Mouse (Mus musculus) bone marrow macrophage, adult 2 months (primary cell): ENCODE data around the gene Lhfpl4. TPM values are rescaled to one million over a fixed set of nuclear protein-coding genes. Genes with fewer than 3 reads are reported as not detected.

ENCODE experiments used
- H3K27ac ChIP-seq: 2 replicates; pipeline ENCODE4 v1.5.1; 2012; ENCODE audit warnings: low read depth, low read length; ENCODE audit not compliant: insufficient read depth
- H3K4me1 ChIP-seq: 2 replicates; pipeline ENCODE4 v1.6.1; 2012; ENCODE audit warnings: low read length; ENCODE audit not compliant: control insufficient read depth, insufficient read depth
- H3K4me3 ChIP-seq: 2 replicates; pipeline ENCODE4 v1.5.1; 2012; ENCODE audit warnings: mild to moderate bottlenecking, low read length, moderate library complexity; ENCODE audit not compliant: insufficient read depth
- CTCF ChIP-seq: IDR thresholded peaks from 2 replicates; pipeline ENCODE4 v1.5.1; 2012; ENCODE audit warnings: low read depth, mild to moderate bottlenecking, low read length, moderate library complexity
- POLR2A ChIP-seq: IDR thresholded peaks from 2 replicates; pipeline ENCODE4 v1.6.1; 2012; ENCODE audit warnings: mild to moderate bottlenecking, low read depth, low read length, borderline replicate concordance
- polyA plus RNA-seq: library from polyadenylated mRNA; stranded (reverse); fragments of >200 nt; gene quantifications from 2 replicates; pipeline ENCODE4 v1.2.4, GENCODE M21; 2012; ENCODE audit not compliant: missing spikeins, insufficient read depth, insufficient read length

Lhfpl4 gene
- polyA plus RNA-seq, 1 experiment, result not detected

- Histone ChIP-seq H3K27ac (no peak overlapping the region), H3K4me3 (no peak overlapping the region), H3K4me1 (no peaks in the 10 kb centered on the region)
- TF ChIP-seq CTCF (no peak), POLR2A (no peak)
Observed at GRCm38 (mm10) chr6:113170651-113171050, 24.5 kb downstream of the Lhfpl4 start.

GRCm38 (mm10) chr6:113169852-113170251 is 25.3 kb downstream of the Lhfpl4 start:
- TF ChIP-seq CTCF, result no peak
- Histone ChIP-seq H3K27ac (no peak overlapping the region), H3K4me1 (no peaks in the 10 kb centered on the region), H3K4me3 (no peak overlapping the region)

- H3K4me3 ChIP-seq, result no peak overlapping the region
- TF ChIP-seq POLR2A (no peak), CTCF (no peak)
Observed at GRCm38 (mm10) chr6:113168316-113168975, 26.7 kb downstream of the Lhfpl4 start.

GRCm38 (mm10) chr6:113166661-113167251 is 28.4 kb downstream of the Lhfpl4 start:
- H3K4me1 ChIP-seq, result no peaks in the 10 kb centered on the region
- no peak overlapping the region for H3K27ac ChIP-seq
- TF ChIP-seq CTCF (no peak), POLR2A (no peak)
- no peak overlapping the region for H3K4me3 ChIP-seq

More at GRCm38 (mm10) chr6:113168316-113168975, 26.7 kb downstream of the Lhfpl4 start:
- Histone ChIP-seq H3K27ac (no peak overlapping the region), H3K4me1 (no peaks in the 10 kb centered on the region)

GRCm38 (mm10) chr6:113163513-113163912 is 31.7 kb downstream of the Lhfpl4 start:
- TF ChIP-seq CTCF (no peak), POLR2A (no peak)
- Histone ChIP-seq H3K27ac (no peak overlapping the region), H3K4me1 (no peaks in the 10 kb centered on the region), H3K4me3 (no peak overlapping the region)

GRCm38 (mm10) chr6:113161982-113162381 is 33.2 kb downstream of the Lhfpl4 start:
- Histone ChIP-seq H3K4me3 (no peak overlapping the region), H3K4me1 (no peaks in the 10 kb centered on the region), H3K27ac (no peak overlapping the region)
- TF ChIP-seq POLR2A (no peak), CTCF (no peak)

- TF ChIP-seq CTCF, result no peak
- no peak for TF ChIP-seq POLR2A
- Histone ChIP-seq H3K27ac (no peak overlapping the region), H3K4me3 (no peak overlapping the region), H3K4me1 (no peaks in the 10 kb centered on the region)
Observed at GRCm38 (mm10) chr6:113160106-113160505, 35.1 kb downstream of the Lhfpl4 start.

GRCm38 (mm10) chr6:113156064-113156463 is 39.1 kb downstream of the Lhfpl4 start:
- H3K4me3 ChIP-seq, result no peak overlapping the region
- H3K4me1 ChIP-seq, result no peaks in the 10 kb centered on the region
- no peak overlapping the region for H3K27ac ChIP-seq
- TF ChIP-seq CTCF, result no peak
- no peak for TF ChIP-seq POLR2A

GRCm38 (mm10) chr6:113154886-113155285 is 40.3 kb downstream of the Lhfpl4 start:
- no peak overlapping the region for H3K27ac ChIP-seq
- no peak overlapping the region for H3K4me3 ChIP-seq
- no peak for TF ChIP-seq CTCF
- TF ChIP-seq POLR2A, result no peak
- no peaks in the 10 kb centered on the region for H3K4me1 ChIP-seq

GRCm38 (mm10) chr6:113154071-113154470 is 41.1 kb downstream of the Lhfpl4 start:
- no peak overlapping the region for H3K27ac ChIP-seq
- TF ChIP-seq POLR2A (no peak), CTCF (no peak)
- no peak overlapping the region for H3K4me3 ChIP-seq
- no peaks in the 10 kb centered on the region for H3K4me1 ChIP-seq

GRCm38 (mm10) chr6:113145249-113145648 is 49.9 kb downstream of the Lhfpl4 start:
- H3K4me3 ChIP-seq, result no peak overlapping the region
- H3K27ac ChIP-seq, result no peak overlapping the region
- H3K4me1 ChIP-seq, result no peaks in the 10 kb centered on the region
- TF ChIP-seq POLR2A, result no peak
- no peak for TF ChIP-seq CTCF

- TF ChIP-seq POLR2A (no peak), CTCF (no peak)
- Histone ChIP-seq H3K27ac (no peak overlapping the region), H3K4me1 (peaks cover under 1% of the 10 kb centered on the region; the same call in 1 of the 2 replicates), H3K4me3 (no peak overlapping the region)
Observed at GRCm38 (mm10) chr6:113144764-113145163, 50.4 kb downstream of the Lhfpl4 start.
